Mouse (Mus musculus) layer of hippocampus, adult 9-10 months (tissue): ENCODE results near the gene AW822073.
"Not testable (repeated sequence)": the region's sequence is repeated elsewhere in the genome, so short reads cannot be mapped to it uniquely, and the experiment has no call there.

Source experiments
- DNase-seq: peaks from one replicate; pipeline ENCODE4 v3.0.0; 2022; ENCODE audit warnings: low spot score

Gene AW822073

DNA sequence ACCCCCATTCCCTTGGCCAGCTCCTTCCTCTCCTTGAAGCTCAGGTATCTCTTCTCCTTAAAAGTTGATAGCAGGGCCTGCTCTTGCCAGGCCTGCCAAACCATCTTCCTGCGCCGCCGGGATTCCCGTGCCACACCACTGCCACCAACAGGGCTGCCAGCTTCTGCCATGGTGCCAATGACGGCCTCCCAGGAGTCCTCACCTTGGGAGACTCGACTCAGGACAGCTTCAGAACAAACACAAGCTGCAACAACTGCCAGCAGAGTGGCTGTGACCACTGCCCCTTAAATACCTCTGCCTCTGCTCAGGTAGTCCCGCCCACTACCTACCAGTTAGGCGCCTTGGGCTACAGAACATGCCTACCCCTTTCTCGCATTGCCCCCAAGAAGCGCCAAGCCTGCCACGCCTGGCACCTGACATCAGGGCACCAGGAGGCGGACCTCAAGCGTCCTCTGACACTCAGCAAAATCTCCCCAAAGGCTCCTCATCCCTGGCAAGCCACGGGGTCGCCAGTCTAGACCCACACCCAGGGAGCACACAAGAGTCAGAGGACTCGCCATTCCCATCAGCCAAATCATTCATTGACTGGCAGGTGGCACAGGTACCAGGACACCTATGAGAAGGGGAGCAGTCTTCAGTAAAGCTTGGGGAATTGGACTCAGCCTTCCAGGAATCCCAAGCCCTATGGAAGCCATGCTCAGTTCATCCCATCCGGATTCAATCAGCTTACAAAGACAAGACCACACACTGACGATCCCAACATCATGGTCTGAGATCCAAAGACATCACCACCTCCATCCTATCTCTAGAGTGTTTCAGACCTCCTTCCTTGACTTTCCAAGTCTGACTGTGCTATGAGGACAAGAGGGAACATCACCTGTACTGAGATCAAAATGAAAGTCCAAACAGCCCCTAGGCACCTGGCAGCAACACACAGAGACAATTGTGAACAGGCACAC lies at the start of gene AW822073:
Gene AW822073, minus strand, starts transcription at position 104 of the 959 bp plus-strand sequence.
- DNase-seq, result not testable (repeated sequence)

DNA sequence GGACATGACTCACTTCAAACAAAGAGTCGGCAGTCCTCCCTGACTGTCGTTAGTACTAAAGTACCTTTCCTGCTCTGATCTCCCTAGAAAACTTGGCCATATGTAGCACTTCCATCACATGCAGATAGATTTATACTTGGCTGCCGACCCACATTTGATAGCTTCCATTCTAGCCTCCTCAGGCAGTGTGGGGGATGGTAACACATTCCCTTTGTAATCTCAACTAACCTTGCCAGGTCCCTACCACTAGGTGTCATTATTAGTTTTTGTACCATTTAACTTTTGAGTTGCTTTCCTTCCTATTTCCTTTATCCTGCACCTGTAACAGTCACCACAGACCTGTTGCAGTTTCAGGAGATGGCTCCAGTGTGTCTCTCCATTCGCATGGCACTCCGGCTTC lies 33.7 kb upstream of the AW822073 start:
- DNase-seq, result no peak

DNA sequence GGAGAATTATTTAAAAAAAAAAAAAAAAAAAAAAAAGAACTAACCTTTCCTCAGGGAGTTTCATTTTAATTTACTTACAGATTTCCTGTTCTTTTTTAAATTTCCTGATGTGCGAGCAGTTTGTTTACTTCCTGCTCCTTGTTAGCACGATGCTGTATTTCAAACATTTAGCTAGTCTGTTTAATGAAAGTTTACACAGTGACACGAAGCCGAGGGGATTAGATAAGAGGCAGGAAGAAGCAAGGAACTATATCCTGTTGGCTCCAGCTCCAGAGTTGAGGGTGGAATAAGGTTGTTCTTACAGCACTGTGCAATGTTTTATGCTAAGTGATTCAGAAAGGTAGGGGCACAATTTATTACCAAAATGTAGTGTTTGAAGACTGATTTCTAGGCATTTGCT lies 31.2 kb upstream of the AW822073 start:
- no peak for DNase-seq

DNA sequence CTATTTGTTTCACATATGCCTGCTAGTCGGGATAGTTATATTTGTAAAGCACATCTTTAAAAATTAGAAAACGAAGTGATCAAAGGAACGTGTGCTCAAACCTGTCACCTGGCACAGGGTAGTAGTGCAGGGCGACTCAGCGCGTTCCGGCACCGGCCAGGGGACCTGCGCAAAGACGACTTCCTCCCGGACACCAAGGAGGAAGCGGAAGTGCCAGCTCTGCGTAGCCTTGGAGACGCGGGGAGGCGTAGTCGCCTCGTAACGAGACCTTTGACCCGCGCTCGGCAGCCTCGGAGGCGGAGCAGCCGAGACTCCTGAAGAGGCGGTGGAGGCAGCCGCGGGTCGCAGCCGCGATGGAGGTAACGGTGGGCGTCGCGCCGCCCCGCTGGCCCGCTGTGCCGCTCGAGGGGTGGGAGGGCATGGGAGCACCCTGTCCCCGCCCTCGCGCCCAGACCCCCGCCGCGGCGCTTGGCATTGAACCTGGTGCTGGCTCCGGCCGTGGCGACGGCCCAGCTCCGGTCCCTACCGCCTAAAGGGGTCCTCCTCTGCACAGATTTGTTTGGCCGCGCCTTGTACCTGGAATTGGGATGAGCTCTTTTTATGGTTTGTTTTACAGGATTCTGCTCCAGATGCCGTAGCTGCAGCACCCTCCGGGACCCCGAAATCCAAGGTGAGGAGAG lies 30.6 kb upstream of the AW822073 start, which contains the start of gene Gcc2:
Gene Gcc2, plus strand, starts transcription at position 285 of the 680 bp plus-strand sequence.
- DNase-seq, result peak; percentile 59

DNA sequence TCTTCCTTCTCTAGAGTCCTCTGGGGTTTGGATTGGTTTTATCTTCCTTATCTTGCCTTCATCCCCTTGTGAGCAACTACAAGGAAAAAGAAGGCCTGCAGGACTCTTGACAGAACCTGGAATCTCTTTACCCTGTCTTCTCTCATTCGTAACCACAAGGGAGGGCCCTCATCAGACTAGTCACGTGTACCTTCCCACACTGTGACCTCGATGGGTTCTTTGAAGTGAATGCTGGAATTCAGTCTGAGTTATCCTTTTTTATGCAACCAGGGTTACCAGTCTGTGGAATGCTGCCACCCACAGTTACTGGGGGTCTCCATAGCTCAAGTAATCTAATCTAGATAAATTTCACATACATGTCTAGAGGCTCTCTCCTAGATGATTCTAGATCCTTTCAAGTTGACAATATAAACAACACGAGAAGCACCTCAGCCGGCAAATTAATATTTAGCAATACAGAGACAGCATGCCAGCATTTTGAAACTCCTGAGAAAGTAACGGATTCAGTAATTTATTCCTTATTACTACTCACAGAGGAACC lies 30.0 kb upstream of the AW822073 start:
- DNase-seq, result no peak

DNA sequence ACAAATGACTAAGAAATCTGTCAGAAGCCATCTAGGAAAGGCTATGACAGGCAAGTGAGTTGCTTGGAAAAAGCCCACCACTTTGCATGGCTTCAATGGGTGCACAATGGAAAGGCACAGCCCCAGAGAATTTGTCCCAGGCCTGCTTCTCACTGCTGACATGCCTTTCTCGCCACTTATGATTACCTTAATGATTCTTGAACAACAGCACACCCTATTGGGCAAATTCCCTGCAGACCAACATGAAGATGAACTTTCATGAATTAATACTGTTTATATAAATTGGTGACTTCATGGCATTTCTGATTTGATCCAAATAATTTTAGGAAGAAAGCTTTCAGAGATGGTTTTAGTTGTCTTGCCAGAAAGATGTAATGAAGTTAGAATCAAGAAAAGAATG lies 24.8 kb upstream of the AW822073 start:
- DNase-seq, result no peak

DNA sequence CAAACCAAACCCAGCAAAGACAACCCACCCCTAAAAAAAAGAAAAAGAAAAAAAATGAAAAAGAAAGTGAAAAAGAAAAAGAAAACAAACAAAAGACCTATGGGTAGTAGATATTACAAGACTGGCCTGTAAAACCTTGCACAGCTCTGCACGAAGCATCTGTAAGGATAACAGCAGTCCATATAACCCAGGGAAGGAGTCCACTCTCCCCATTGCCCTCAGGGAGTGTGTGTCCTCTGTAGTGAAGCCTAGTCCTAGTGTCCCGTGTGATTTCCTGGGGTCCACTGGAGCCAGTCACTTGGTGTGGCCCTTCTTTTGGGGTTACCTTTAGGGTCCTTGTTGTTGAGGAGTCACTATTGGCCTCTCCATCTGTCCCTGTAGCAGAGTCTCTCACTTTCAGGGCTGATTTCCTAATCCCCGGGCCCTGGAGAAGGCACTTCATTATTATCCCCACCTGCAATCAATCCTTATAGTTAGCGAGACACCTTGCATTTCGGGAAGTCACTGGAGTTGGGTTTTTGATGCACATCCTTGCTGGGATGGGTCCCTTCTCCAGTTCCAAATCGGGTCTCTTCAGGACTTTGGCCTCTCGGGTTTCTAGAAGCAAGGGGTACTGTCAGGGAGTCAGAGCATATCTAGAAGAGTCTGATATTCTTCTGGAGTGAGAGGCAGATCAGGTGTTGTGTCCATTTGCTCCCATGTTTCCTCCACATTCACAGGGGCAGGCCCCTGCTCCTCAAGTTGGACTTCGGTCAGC lies 14.4 kb upstream of the AW822073 start:
- DNase-seq, result not testable (repeated sequence)

DNA sequence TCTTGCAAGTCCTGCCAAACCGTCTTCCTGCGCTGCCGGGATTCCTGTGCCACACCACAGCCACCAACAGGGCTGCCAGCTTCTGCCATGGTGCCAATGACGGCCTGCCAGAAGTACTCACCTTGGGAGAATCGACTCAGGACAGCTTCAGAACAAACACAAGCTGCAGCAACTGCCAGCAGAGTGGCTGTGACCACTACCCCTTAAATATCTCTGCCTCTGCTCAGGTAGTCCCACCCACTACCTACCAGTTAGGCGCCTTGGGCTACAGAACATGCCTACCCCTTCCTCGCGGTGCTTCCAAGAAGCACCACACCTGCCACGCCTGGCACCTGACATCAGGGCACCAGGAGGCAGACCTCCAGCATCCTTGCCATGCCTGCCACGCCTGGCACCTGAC lies 11.9 kb upstream of the AW822073 start, which contains the start of gene Gm4981:
Gene Gm4981, minus strand, starts transcription at position 89 of the 400 bp plus-strand sequence.
- no peak for DNase-seq

DNA sequence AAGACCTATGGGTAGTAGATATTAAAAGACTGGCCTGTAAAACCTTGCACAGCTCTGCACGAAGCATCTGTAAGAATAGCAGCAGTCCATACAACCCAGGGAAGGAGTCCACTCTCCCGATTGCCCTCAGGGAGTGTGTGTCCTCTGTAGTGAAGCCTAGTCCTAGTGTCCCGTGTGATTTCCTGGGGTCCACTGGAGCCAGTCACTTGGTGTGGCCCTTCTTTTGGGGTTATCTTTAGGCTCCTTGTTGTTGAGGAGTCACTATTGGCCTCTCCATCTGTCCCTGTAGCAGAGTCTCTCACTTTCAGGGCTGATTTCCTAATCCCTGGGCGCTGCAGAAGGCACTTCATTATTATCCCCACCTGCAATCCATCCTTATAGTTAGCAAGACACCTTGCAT lies 10.3 kb upstream of the AW822073 start:
- not testable (repeated sequence) for DNase-seq

DNA sequence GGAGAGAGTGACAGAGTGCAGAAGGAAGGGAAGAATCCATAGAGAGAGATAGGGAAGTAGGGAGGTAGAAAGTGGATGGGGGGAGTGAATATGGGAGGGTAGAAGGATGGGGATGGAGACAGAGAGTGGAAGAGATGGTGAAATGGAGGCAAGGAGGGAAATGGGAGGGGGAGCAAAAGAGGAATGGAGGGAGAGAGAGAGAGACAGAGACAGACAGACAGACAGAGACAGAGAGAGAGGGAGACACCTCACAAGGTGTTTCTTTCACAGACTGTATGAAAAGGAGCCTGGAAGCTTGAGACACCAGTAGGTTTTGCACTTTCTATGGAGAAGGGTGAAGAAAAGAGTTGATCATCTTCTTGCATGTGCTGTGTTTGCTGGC lies 9.0 kb upstream of the AW822073 start:
- DNase-seq, result not testable (repeated sequence)

DNA sequence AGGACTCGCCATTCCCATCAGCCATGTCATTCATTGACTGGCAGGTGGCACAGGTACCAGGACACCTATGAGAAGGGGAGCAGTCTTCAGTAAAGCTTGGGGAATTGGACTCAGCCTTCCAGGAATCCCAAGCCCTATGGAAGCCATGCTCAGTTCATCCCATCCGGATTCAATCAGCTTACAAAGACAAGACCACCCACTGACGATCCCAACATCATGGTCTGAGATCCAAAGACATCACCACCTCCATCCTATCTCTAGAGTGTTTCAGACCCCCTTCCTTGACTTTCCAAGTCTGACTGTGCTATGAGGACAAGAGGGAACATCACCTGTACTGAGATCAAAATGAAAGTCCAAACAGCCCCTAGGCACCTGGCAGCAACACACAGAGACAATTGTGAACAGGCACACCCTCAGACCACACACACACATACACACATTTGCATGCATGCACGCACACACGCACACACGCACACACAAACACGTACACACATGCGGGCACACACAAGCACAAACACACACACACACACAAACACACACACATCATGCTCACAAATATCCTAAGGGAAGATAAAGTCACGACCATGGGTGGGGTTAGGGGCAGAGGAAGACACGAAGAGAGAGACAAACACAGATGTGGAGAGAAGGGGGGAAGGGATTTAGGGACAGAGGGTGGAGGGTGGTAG lies 8.5 kb upstream of the AW822073 start:
- not testable (repeated sequence) for DNase-seq

DNA sequence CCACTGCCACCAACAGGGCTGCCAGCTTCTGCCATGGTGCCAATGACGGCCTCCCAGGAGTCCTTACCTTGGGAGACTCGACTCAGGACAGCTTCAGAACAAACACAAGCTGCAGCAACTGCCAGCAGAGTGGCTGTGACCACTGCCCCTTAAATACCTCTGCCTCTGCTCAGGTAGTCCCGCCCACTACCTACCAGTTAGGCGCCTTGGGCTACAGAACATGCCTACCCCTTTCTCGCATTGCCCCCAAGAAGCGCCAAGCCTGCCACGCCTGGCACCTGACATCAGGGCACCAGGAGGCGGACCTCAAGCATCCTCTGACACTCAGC lies 7.9 kb upstream of the AW822073 start, which contains the start of gene Duxf3:
Gene Duxf3, minus strand, starts transcription at position 35 of the 329 bp plus-strand sequence.
- DNase-seq, result not testable (repeated sequence)

DNA sequence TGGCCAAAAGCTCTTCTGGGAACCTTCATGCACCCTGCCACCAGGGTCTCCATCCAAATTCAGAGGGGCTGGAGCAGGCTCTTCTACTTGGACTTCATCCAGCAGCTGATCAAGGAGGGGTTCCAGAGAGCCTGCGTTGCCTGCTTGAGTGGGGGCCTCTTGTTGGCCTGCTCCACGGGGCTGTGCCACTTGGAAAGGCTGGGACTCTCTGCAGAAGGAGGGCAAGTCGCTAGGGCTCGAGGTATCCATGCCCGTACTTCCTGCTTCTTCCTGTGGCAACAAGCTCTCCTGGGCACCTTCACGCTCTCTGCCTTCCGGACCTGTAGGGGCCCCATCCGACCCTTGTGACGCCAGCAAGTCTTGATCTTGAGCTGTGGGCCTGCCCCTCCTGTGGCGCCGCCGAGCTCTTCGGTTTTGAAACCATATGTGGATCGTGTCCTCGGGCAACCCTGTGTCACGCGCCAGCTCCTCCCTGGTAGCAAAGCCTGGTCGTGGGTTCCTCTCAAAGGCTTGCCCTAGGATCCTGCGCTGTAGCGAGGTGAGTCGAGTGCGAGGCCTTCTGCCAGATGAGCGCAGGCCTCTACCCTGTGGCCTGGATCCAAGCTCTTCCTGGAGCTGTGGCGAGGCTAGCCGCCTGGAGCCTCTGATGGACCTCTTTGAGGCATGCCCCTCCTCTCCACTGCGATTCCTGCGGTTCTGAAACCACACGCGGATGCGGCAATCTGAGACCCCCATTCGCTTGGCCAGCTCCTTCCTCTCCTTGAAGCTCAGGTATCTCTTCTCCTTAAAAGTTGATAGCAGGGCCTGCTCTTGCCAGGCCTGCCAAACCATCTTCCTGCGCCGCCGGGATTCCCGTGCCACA lies 7.3 kb upstream of the AW822073 start:
- DNase-seq, result not testable (repeated sequence)

DNA sequence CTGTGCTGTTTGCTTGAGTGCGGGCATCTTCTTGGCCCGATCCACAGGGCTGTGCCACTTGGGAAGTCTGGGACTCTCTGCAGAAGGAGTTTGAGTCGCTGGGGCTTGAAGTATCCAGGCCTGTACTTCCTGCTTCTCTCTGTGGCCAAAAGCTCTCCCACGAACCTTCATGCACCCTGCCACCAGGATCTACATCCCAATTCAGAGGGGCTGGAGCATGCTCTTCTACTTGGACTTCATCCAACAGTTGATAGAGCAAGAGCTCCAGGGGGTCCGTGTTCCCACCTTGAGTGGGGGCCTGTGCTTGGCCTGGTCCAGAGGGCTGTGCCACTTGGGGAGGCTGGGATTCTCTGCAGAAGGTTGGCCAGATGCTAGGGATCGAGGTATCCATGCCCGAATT lies 6.4 kb upstream of the AW822073 start:
- DNase-seq, result not testable (repeated sequence)

DNA sequence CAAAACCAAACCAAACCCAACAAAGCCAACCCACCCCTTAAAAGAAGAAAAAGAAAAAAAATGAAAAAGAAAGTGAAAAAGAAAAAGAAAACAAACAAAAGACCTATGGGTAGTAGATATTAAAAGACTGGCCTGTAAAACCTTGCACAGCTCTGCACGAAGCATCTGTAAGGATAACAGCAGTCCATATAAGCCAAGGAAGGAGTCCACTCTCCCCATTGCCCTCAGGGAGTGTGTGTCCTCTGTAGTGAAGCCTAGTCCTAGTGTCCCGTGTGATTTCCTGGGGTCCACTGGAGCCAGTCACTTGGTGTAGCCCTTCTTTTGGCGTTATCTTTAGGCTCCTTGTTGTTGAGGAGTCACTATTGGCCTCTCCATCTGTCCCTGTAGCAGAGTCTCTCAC lies 5.3 kb upstream of the AW822073 start:
- DNase-seq, result not testable (repeated sequence)

DNA sequence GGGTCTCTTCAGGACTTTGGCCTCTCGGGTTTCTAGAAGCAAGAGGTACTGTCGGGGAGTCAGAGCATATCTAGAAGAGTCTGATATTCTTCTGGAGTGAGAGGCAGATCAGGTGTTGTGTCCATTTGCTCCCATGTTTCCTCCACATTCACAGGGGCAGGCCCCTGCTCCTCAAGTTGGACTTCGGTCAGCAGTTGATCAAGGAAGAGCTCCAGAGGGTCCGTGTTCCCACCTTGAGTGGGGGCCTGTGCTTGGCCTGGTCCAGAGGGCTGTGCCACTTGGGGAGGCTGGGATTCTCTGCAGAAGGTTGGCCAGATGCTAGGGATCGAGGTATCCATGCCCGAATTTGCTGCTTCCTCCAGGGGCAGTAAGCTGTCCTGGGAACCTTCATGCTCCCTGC lies 3.1 kb upstream of the AW822073 start:
- DNase-seq, result not testable (repeated sequence)

DNA sequence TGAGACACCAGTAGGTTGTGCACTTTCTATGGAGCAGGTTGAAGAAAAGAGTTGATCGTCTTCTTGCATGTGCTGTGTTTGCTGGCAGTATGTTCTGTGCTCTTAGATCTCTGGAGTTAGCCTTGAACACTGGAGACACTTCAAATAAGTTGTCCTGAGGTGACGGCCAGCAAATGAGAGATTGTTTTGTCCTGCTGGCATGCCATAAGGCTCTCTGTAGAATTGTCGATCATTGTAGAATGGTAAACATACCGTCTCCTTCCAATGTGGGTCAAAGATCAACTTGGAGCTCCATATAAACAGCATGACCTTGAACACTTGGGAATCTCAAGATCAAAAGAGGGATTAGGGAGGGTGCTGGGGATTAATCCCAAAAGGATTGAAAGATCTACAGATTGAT lies 1.6 kb upstream of the AW822073 start:
- not testable (repeated sequence) for DNase-seq

DNA sequence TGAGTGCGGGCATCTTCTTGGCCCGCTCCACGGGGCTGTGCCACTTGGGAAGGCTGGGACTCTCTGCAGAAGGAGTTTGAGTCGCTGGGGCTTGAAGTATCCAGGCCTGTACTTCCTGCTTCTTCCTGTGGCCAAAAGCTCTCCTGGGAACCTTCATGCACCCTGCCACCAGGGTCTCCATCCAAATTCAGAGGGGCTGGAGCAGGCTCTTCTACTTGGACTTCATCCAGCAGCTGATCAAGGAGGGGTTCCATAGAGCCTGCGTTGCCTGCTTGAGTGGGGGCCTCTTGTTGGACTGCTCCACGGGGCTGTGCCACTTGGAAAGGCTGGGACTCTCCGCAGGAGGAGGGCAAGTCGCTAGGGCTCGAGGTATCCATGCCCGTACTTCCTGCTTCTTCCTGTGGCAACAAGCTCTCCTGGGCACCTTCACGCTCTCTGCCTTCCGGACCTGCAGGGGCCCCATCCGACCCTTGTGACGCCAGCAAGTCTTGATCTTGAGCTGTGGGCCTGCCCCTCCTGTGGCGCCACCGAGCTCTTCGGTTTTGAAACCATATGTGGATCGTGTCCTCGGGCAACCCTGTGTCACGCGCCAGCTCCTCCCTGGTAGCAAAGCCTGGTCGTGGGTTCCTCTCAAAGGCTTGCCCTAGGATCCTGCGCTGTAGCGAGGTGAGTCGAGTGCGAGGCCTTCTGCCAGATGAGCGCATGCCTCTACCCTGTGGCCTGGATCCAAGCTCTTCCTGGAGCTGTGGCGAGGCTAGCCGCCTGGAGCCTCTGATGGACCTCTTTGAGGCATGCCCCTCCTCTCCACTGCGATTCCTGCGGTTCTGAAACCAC lies 541 bp downstream of the AW822073 start:
- not testable (repeated sequence) for DNase-seq

DNA sequence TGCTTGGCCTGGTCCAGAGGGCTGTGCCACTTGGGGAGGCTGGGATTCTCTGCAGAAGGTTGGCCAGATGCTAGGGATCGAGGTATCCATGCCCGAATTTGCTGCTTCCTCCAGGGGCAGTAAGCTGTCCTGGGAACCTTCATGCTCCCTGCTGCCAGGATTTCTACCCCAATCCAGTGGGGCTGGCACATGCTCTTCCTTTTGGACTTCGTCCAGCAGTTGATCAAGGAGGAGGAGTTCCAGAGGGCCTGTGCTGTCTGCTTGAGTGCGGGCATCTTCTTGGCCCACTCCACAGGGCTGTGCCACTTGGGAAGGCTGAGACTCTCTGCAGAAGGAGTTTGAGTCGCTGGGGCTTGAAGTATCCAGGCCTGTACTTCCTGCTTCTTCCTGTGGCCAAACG lies 1.6 kb downstream of the AW822073 start:
- not testable (repeated sequence) for DNase-seq
